Mouse (Mus musculus) neural tube, embryonic 12.5 days (tissue): ENCODE results near the gene Cyp4f37. TPM values are rescaled to one million over a fixed set of nuclear protein-coding genes. Genes with fewer than 3 reads are reported as not detected.

Source experiments
- polyA plus RNA-seq: library from polyadenylated mRNA; unstranded; fragments of >200 nt; fragmentation: Nextera tagmentation; extraction: Ambion mirVana; gene quantifications from 2 replicates; pipeline ENCODE4 v1.2.1, GENCODE M21; 2016

The Cyp4f37 gene
- polyA plus RNA-seq, 1 experiment from 2014 or later = not detected

Other genes with a start within 250 kb of the Cyp4f37 start
- 41.4 and 50.5 TPM in 2 replicates for gene Wiz, start 231.9 kb upstream of the Cyp4f37 start, polyA plus RNA-seq
- gene Rasal3, start 217.7 kb upstream of the Cyp4f37 start, polyA plus RNA-seq = 0.66 and 1.7 TPM in 2 replicates
- not detected in 2 replicates for gene Pglyrp2, start 197.1 kb upstream of the Cyp4f37 start, polyA plus RNA-seq
- 0.99 and 1.3 TPM in 2 replicates for gene Cyp4f39, start 168.6 kb upstream of the Cyp4f37 start, polyA plus RNA-seq
- 9.5 and 10.8 TPM in 2 replicates for gene Cyp4f17, start 115.3 kb upstream of the Cyp4f37 start, polyA plus RNA-seq
- gene Cyp4f16, start 84.8 kb upstream of the Cyp4f37 start, polyA plus RNA-seq = 19.8 and 25.3 TPM in 2 replicates
- gene Cyp4f40, start 37.6 kb downstream of the Cyp4f37 start, polyA plus RNA-seq = not detected in 2 replicates
- gene Cyp4f15, start 64.3 kb downstream of the Cyp4f37 start, polyA plus RNA-seq = 0.22 and 0.84 TPM in 2 replicates
- 39.9 and 44.9 TPM in 2 replicates for gene Zfp871, start 167.0 kb downstream of the Cyp4f37 start, polyA plus RNA-seq
- 43.4 and 44.3 TPM in 2 replicates for gene Zfp811, start 188.6 kb downstream of the Cyp4f37 start, polyA plus RNA-seq
- gene Zfp799, start 209.0 kb downstream of the Cyp4f37 start, polyA plus RNA-seq = 15.7 and 17.3 TPM in 2 replicates